Mouse (Mus musculus): Measurements from ENCODE around the gene Olfr469.
A peak's percentile ranks its signal among the peaks of the same experiment; 100 is the strongest.
"Not testable (repeated sequence)": the region's sequence is repeated elsewhere in the genome, so short reads cannot be mapped to it uniquely, and the experiment has no call there.

Olfr469 gene

DNA sequence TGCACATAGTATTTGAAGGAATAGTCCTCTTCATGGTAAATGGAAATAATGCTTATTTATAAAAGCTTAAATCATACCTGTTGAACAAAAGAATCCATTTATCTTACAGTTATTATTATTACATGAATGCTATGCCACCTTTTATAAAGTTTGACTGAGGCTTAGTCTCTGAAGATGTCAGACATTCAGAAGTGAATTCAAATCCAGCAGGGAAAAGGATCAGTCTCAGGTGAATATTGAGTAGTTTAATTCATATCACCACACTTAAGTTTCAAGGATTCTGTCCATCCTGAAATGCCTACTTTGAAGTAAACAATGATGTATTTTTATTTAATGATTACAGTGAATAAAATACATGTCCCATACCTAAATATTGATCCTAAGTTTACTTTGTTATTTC is at the start of gene Olfr469:
Olfr469 (minus strand) TSS at position 101 of the 400 bp plus-strand sequence.
- not testable (repeated sequence) for DNase-seq (ENCODE audit: low read depth)

DNA sequence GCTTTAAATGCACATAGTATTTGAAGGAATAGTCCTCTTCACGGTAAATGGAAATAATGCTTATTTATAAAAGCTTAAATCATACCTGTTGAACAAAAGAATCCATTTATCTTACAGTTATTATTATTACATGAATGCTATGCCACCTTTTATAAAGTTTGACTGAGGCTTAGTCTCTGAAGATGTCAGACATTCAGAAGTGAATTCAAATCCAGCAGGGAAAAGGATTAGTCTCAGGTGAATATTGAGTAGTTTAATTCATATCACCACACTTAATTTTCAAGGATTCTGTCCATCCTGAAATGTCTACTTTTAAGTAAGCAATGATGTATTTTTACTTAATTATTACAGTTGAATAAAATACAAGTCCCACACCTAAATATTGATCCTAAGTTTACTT is 22.0 kb upstream of the Olfr469 start, which contains the start of gene Olfr470:
Olfr470 (minus strand) TSS at position 101 of the 400 bp plus-strand sequence.
- not testable (repeated sequence) for DNase-seq (ENCODE audit: low read depth)

DNA sequence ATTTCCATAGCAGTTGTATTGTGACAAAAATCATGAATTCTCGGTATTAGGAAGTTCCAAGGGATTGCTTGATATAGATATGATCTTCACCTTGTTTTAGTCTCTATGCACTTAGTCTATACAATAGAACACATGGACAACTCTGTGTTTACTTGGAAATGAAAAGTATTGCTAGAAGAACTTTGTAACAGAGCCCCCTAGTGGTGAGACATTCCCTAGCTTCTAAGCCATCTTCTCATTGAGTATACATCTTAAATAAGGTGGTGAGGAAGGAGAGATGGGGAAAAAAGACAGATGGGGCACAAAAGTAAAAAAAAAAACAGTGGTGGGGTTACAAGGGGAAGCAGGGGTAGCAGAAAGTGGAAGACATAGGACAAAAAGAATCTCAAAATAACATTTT is 16.4 kb upstream of the Olfr469 start:
- no peak for DNase-seq (ENCODE audit: low read depth)

DNA sequence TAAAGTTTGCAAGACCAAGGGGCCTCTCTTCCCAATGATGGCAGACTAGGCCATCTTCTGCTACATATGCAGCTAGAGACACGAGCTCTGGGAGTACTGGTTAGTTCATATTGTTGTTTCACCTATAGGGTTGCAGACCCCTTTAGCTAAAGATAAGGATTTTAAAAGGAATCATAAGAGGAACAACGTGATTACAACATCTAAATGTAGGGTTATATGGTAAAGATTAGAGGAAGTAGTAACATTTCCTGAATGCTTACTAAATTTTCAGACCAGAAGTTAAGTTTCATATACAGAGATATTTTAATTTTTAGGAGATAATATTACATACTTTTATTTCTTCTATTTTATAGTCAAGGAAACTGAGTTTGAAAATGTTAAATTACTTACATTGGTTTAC is 1.5 kb downstream of the Olfr469 start:
- DNase-seq (ENCODE audit: low read depth): not testable (repeated sequence)

GRCm38 (mm10) chr7:107819442-107819841 is 5.9 kb downstream of the Olfr469 start:
- no peak for DNase-seq (ENCODE audit: low read depth)

- no peak for DNase-seq (ENCODE audit: low read depth)
Measured at GRCm38 (mm10) chr7:107811963-107812362, 13.4 kb downstream of the Olfr469 start, which contains the start of gene Olfr467. Olfr467 (plus strand) TSS chr7:107812263.

DNA sequence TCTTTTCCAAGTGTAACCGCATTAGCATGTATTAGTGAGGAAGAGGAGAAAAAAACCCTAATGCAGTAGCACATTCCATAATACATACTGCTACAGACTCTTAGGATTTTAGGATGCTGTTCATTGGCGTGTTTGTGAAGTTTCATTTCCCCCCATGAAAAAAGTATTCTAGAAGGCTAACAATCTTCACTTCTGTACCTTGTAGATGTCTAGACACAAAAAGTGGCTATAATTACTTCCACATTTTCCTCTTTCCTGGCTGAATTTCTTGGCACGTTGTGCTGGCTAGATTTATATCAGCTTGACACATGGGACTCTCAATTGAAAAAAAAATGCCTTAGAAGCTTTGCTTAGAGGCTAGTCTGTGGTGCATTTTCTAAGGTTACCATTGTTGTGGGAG is 23.2 kb downstream of the Olfr469 start:
- DNase-seq (ENCODE audit: low read depth): no peak

GRCm38 (mm10) chr7:107801108-107801507 is 24.2 kb downstream of the Olfr469 start, which contains the start of gene Ovch2:
Ovch2 (minus strand) TSS chr7:107801208.
- no peak for DNase-seq (ENCODE audit: low read depth)

GRCm38 (mm10) chr7:107796500-107796899 is 28.8 kb downstream of the Olfr469 start:
- DNase-seq (ENCODE audit: low read depth): no peak

DNA sequence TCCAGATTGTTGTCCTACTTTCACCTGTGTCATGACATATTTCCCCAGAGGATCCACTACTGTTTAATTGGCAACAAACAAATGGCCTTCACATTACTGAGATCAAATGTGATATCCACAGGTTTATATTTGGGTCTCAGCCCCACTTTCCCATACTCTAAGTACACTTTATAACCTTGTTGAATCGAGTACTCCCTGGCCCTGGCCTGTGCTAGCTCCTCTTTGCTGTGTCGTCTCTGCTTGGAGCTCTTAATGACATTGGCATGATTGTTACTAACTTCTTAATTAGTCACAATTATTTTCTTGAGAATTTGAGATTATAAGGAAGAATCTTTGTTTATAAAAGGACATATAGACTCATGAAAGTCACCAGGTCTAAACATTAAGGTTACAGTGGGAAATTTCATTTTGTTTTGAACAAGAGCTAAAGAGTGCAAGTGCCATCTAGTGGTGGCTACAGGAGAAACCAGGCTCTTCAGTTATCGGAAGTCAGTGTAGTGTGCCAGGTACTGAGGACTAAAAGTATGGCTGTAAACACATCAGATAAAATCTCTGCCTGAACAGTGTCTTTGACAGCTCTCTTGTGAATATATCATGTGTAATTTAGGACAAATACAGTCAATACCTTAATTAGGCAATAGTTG is 37.2 kb downstream of the Olfr469 start:
- DNase-seq (ENCODE audit: low read depth): peak; percentile 6

DNA sequence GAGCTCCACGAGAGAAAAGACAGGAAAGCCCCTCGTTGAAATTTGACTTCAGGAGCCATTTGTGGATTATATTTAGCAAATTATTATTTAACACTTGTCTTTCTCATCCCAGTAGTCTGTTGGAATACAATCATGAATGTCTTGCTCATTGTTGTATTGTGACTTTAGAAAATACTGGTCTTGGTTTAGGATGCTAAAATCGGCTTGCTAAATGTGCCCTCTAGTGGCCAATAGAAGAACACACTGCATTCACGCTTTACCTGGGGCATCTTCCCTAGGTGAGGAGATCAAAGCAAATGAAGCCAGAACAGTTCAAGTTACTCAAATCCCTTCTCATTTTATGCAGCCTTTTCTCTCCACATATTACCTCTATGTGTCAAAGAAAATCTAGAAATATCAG is 45.7 kb downstream of the Olfr469 start:
- DNase-seq (ENCODE audit: low read depth): no peak

GRCm38 (mm10) chr7:107778216-107778615 is 47.1 kb downstream of the Olfr469 start:
- DNase-seq (ENCODE audit: low read depth): no peak

DNA sequence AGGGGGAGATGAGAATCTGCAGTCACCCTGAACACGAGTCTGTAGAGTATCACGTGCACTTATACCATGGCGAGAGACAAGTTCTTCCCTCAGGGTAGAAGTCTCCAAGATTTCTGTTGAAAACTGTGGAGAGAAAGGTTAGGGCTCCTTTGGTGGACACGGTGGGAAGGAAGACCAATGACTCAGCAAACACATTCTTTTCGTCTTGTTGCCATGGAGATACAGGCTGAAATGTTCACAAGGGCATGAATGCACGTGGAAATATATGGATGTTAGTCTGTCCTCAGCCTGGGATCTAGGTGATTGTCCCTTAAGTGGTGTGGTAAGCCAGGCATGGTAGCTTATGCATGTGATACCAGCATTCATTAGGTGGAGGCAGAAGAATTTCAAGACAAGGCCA is 54.5 kb downstream of the Olfr469 start:
- DNase-seq (ENCODE audit: low read depth): no peak
